Mouse (Mus musculus) forebrain, postnatal 0 days (tissue): ENCODE measurements around the gene Apopt1. TPM values are rescaled to one million over a fixed set of nuclear protein-coding genes. Genes with fewer than 3 reads are reported as not detected.

ENCODE experiments used
- ATAC-seq: fragments of 200-750 bp; cut with Nextera tagmentation; 2 replicates; pipeline ENCODE4 v1.8.0; 2017; ENCODE audit warnings: mild to moderate bottlenecking, moderate library complexity
- DNase-seq: peaks from one replicate; pipeline ENCODE4 v3.0.0-alpha.2; 2015
- H3K27ac ChIP-seq: fragments of 300-500 bp; sonication (generic); 2 replicates; pipeline ENCODE4 v1.5.1; 2014; ENCODE audit warnings: low read depth, mild to moderate bottlenecking, antibody characterized with exemption, low read length, moderate library complexity, mixed read lengths
- H3K27me3 ChIP-seq: fragments of 300-500 bp; sonication (generic); 2 replicates; pipeline ENCODE4 v1.6.1; 2014; ENCODE audit warnings: mild to moderate bottlenecking, low read length, mixed read lengths; ENCODE audit not compliant: insufficient read depth
- H3K36me3 ChIP-seq: fragments of 300-500 bp; sonication (generic); 2 replicates; pipeline ENCODE4 v1.6.1; 2014; ENCODE audit warnings: mild to moderate bottlenecking, moderate library complexity; ENCODE audit not compliant: insufficient read depth
- H3K4me1 ChIP-seq: fragments of 300-500 bp; sonication (generic); 2 replicates; pipeline ENCODE4 v1.6.1; 2014; ENCODE audit warnings: antibody characterized with exemption; ENCODE audit not compliant: insufficient read depth
- H3K4me2 ChIP-seq: fragments of 300-500 bp; sonication (generic); 2 replicates; pipeline ENCODE4 v1.6.1; 2014; ENCODE audit warnings: low read depth, mild to moderate bottlenecking, moderate library complexity
- H3K4me3 ChIP-seq: fragments of 300-500 bp; sonication (generic); 2 replicates; pipeline ENCODE4 v1.5.1; 2014; ENCODE audit warnings: low read depth, low read length, mixed read lengths
- H3K9ac ChIP-seq: fragments of 300-500 bp; sonication (generic); 2 replicates; pipeline ENCODE4 v1.6.1; 2014; ENCODE audit warnings: mild to moderate bottlenecking
- H3K9me3 ChIP-seq: fragments of 300-500 bp; sonication (generic); 2 replicates; pipeline ENCODE4 v1.6.1; 2016; ENCODE audit warnings: low read length
- CTCF ChIP-seq: sonication (generic); IDR thresholded peaks from 2 replicates; pipeline ENCODE4 v1.5.1; 2016; ENCODE audit warnings: antibody characterized with exemption, control low read depth, low read depth
- WGBS: fragments of 180-500 bp; shearing (Covaris S2); extraction: QIAGEN DNeasy Blood & Tissue Kit; methylation state at CpG from one replicate; pipeline ENCODE4 v1.1.7; 2014; 5-methylcytosine and 5-hydroxymethylcytosine counted together
- polyA plus RNA-seq: library from polyadenylated mRNA; unstranded; fragments of >200 nt; fragmentation: Nextera tagmentation; extraction: Ambion mirVana; gene quantifications from 2 replicates; pipeline ENCODE4 v1.2.1, GENCODE M21; 2015
- total RNA-seq: library from RNA; depleted of rRNA; stranded (reverse); fragments of >200 nt; gene quantifications from 2 replicates; pipeline ENCODE4 v1.2.3, GENCODE M21; 2014

Gene Apopt1
- total and polyA plus RNA-seq, 2 experiments from 2014 or later = 27.8 to 59.8 TPM

- ATAC-seq = peak; percentile 77
- H3K27ac ChIP-seq = 0 out of 2 replicates have a peak overlapping the region, but pooled peaks have one; percentile 54
- peak; percentile 53 for TF ChIP-seq CTCF
Observed at GRCm38 (mm10) chr12:111769306-111769705, 56.2 kb downstream of the Apopt1 start.

GRCm38 (mm10) chr12:111769816-111770577, 56.9 kb downstream of the Apopt1 start:
- TF ChIP-seq CTCF = no peak
- Histone ChIP-seq H3K9me3 (no peaks in the 10 kb centered on the region), H3K4me1 (peaks cover 11% of the 10 kb centered on the region; the same call in 1 of the 2 replicates), H3K9ac (no peak overlapping the region), H3K4me3 (no peak overlapping the region), H3K27me3 (no peaks in the 10 kb centered on the region), H3K4me2 (no peak overlapping the region), H3K27ac (0 out of 2 replicates have a peak overlapping the region, but pooled peaks have one; percentile 54), H3K36me3 (peaks cover 31% of the 10 kb centered on the region)
- ATAC-seq = 0 out of 2 replicates have a peak, but pooled peaks have one; percentile 14
- DNase-seq = no peak
- WGBS = 57% methylated on average over 9 of the region's 9 CpGs

More at GRCm38 (mm10) chr12:111769306-111769705, 56.2 kb downstream of the Apopt1 start:
- no peak overlapping the region for H3K4me2 ChIP-seq
- peaks cover 11% of the 10 kb centered on the region; the same call in 1 of the 2 replicates for H3K4me1 ChIP-seq
- peak; percentile 71 for DNase-seq
- H3K9ac ChIP-seq = no peak overlapping the region
- peaks cover 24% of the 10 kb centered on the region for H3K36me3 ChIP-seq
- WGBS = 24% methylated on average over 10 of the region's 10 CpGs
- H3K4me3 ChIP-seq = no peak overlapping the region
- H3K9me3 ChIP-seq = no peaks in the 10 kb centered on the region
- H3K27me3 ChIP-seq = no peaks in the 10 kb centered on the region

- Histone ChIP-seq H3K27ac (no peak overlapping the region), H3K27me3 (no peaks in the 10 kb centered on the region), H3K9me3 (no peaks in the 10 kb centered on the region), H3K9ac (no peak overlapping the region), H3K4me2 (no peak overlapping the region), H3K4me1 (peaks cover 11% of the 10 kb centered on the region; the same call in 1 of the 2 replicates), H3K4me3 (no peak overlapping the region), H3K36me3 (peaks cover 38% of the 10 kb centered on the region)
- TF ChIP-seq CTCF = no peak
- ATAC-seq = no peak
- DNase-seq = no peak
- WGBS = 92% methylated on average over 10 of the region's 10 CpGs
Observed at GRCm38 (mm10) chr12:111770651-111771050, 57.6 kb downstream of the Apopt1 start.

- Histone ChIP-seq H3K4me2 (no peak overlapping the region), H3K9ac (no peak overlapping the region), H3K4me3 (no peak overlapping the region), H3K4me1 (0 out of 2 replicates have a peak, but pooled peaks cover 4% of the 10 kb centered on the region), H3K27me3 (no peaks in the 10 kb centered on the region), H3K9me3 (no peaks in the 10 kb centered on the region), H3K36me3 (peaks cover 71% of the 10 kb centered on the region), H3K27ac (no peak overlapping the region)
- TF ChIP-seq CTCF = no peak
- ATAC-seq = no peak
- WGBS = 94% methylated on average over 16 of the region's 16 CpGs
- DNase-seq = no peak
Observed at GRCm38 (mm10) chr12:111774156-111774555, 61.1 kb downstream of the Apopt1 start.

- no peak for TF ChIP-seq CTCF
- H3K4me1 ChIP-seq = no peaks in the 10 kb centered on the region
- ATAC-seq (no peak), DNase-seq (no peak)
- H3K4me3 ChIP-seq = no peak overlapping the region
- H3K4me2 ChIP-seq = no peak overlapping the region
- peaks cover 78% of the 10 kb centered on the region for H3K36me3 ChIP-seq
- WGBS = 83% methylated on average over 15 of the region's 15 CpGs
- H3K9ac ChIP-seq = no peak overlapping the region
- H3K9me3 ChIP-seq = no peaks in the 10 kb centered on the region
- no peaks in the 10 kb centered on the region for H3K27me3 ChIP-seq
- H3K27ac ChIP-seq = no peak overlapping the region
Observed at GRCm38 (mm10) chr12:111774845-111775244, 61.8 kb downstream of the Apopt1 start.

GRCm38 (mm10) chr12:111777919-111778318, 64.9 kb downstream of the Apopt1 start:
- no peak overlapping the region for H3K4me2 ChIP-seq
- no peaks in the 10 kb centered on the region for H3K27me3 ChIP-seq
- no peak overlapping the region for H3K9ac ChIP-seq
- no peaks in the 10 kb centered on the region for H3K4me1 ChIP-seq
- TF ChIP-seq CTCF = no peak
- H3K36me3 ChIP-seq = peaks cover 97% of the 10 kb centered on the region
- H3K4me3 ChIP-seq = no peak overlapping the region
- no peaks in the 10 kb centered on the region for H3K9me3 ChIP-seq
- WGBS = 93% methylated on average over 13 of the region's 13 CpGs
- DNase-seq = no peak
- no peak overlapping the region for H3K27ac ChIP-seq
- ATAC-seq = no peak

- H3K27ac ChIP-seq = no peak overlapping the region
- no peak for DNase-seq
- no peak overlapping the region for H3K4me2 ChIP-seq
- H3K9ac ChIP-seq = no peak overlapping the region
- TF ChIP-seq CTCF = no peak
- H3K27me3 ChIP-seq = no peaks in the 10 kb centered on the region
- H3K36me3 ChIP-seq = peaks cover 95% of the 10 kb centered on the region
- H3K4me3 ChIP-seq = no peak overlapping the region
- WGBS = 93% methylated on average over 1 of the region's 1 CpGs
- H3K9me3 ChIP-seq = no peaks in the 10 kb centered on the region
- no peaks in the 10 kb centered on the region for H3K4me1 ChIP-seq
- ATAC-seq = no peak
Observed at GRCm38 (mm10) chr12:111779544-111779943, 66.5 kb downstream of the Apopt1 start.
